Mouse (Mus musculus) heart, adult 2 months (tissue): ENCODE results near the gene Spock2.
A peak's percentile ranks its signal among the peaks of the same experiment; 100 is the strongest.

Source experiments
- CTCF ChIP-seq: fragments of 200-600 bp; IDR thresholded peaks from 2 replicates; pipeline ENCODE4 v1.8.1; 2022; ENCODE audit warnings: antibody characterized with exemption, mild to moderate bottlenecking, moderate library complexity
- POLR2A ChIP-seq: fragments of 200-500 bp; IDR thresholded peaks from 2 replicates; pipeline ENCODE4 v1.6.1; 2011; ENCODE audit warnings: mild to moderate bottlenecking, low read depth, low read length, control low read depth; ENCODE audit not compliant: insufficient read depth

- TF ChIP-seq POLR2A (no peak), CTCF (peak; percentile 90)
These were observed 42.1 kb downstream of the Spock2 start for GRCm38 (mm10) chr10:60148087-60148486.
